Mouse (Mus musculus) olfactory bulb, adult 2 months (tissue): ENCODE data around the gene Atp5h. TPM values are rescaled to one million over a fixed set of nuclear protein-coding genes. Genes with fewer than 3 reads are reported as not detected.

Source experiments
- H3K27ac ChIP-seq: fragments of 200-500 bp; 2 replicates; pipeline ENCODE4 v1.5.1; 2012; ENCODE audit warnings: low read depth, low read length; ENCODE audit not compliant: insufficient read depth
- H3K4me1 ChIP-seq: fragments of 200-500 bp; 2 replicates; pipeline ENCODE4 v1.6.1; 2012; ENCODE audit warnings: low read length; ENCODE audit not compliant: control insufficient read depth, insufficient read depth
- H3K4me3 ChIP-seq: fragments of 200-500 bp; 2 replicates; pipeline ENCODE4 v1.5.1; 2012; ENCODE audit warnings: mild to moderate bottlenecking, low read depth, low read length, moderate library complexity; ENCODE audit not compliant: insufficient read depth
- CTCF ChIP-seq: fragments of 200-500 bp; IDR thresholded peaks from 2 replicates; pipeline ENCODE4 v1.5.1; 2012; ENCODE audit warnings: low read depth, mild to moderate bottlenecking, low read length, moderate library complexity; ENCODE audit not compliant: insufficient read depth
- POLR2A ChIP-seq: fragments of 200-500 bp; IDR thresholded peaks from 2 replicates; pipeline ENCODE4 v1.6.1; 2012; ENCODE audit warnings: mild to moderate bottlenecking, low read depth, low read length, moderate library complexity; ENCODE audit not compliant: insufficient read depth
- WGBS: fragments of 180-500 bp; shearing (Covaris S2); methylation state at CpG from one replicate; pipeline ENCODE4 v1.1.7; 2018; 5-methylcytosine and 5-hydroxymethylcytosine counted together
- polyA plus RNA-seq: library from polyadenylated mRNA; stranded (reverse); fragments of >200 nt; gene quantifications from 2 replicates; pipeline ENCODE4 v1.2.4, GENCODE M21; 2012; ENCODE audit warnings: low replicate concordance; ENCODE audit not compliant: missing spikeins, insufficient read depth, insufficient read length

The Atp5h gene
- polyA plus RNA-seq, 1 experiment = not detected

- H3K27ac ChIP-seq = no peak overlapping the region
- no peak overlapping the region for H3K4me3 ChIP-seq
- H3K4me1 ChIP-seq = no peaks in the 10 kb centered on the region
- TF ChIP-seq CTCF (no peak), POLR2A (no peak)
- WGBS = 76% methylated on average over 3 of the region's 3 CpGs
Measured at GRCm38 (mm10) chr11:115446906-115447305, 27.1 kb upstream of the Atp5h start.

DNA sequence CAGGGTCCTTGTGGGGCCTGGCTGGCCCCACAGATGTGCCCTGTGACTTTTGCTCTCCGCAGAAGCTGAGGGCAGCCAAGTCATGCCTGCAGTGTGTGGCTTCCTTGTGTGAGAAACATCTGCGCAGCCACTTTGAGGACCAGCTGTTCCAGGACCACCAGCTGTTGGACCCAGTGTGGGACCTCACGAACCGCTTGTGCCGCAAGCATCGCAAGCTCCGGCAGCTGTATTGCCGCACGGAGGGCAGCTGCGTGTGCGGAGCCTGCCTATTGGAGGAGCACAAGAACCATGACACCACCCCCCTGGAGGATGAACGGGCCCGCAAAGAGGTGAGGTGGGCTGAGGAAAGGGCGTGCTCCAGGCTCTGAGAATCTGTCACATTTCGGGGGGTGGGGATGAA lies 21.7 kb upstream of the Atp5h start:
- Histone ChIP-seq H3K4me1 (peaks cover 1% of the 10 kb centered on the region), H3K4me3 (no peak overlapping the region), H3K27ac (no peak overlapping the region)
- WGBS = 63% methylated on average over 15 of the region's 15 CpGs
- no peak for TF ChIP-seq POLR2A

GRCm38 (mm10) chr11:115439906-115440595 lies 20.3 kb upstream of the Atp5h start, which contains the start of gene Trim80:
TSS of gene Trim80 (plus strand) at chr11:115440545.
- 94% methylated on average over 9 of the region's 9 CpGs for WGBS
- no peak for TF ChIP-seq POLR2A
- TF ChIP-seq CTCF = no peak
- Histone ChIP-seq H3K4me3 (no peak within 1 kb of the TSS), H3K27ac (no peak within 1 kb of the TSS), H3K4me1 (peaks cover 13% of the 10 kb centered on the region)

DNA sequence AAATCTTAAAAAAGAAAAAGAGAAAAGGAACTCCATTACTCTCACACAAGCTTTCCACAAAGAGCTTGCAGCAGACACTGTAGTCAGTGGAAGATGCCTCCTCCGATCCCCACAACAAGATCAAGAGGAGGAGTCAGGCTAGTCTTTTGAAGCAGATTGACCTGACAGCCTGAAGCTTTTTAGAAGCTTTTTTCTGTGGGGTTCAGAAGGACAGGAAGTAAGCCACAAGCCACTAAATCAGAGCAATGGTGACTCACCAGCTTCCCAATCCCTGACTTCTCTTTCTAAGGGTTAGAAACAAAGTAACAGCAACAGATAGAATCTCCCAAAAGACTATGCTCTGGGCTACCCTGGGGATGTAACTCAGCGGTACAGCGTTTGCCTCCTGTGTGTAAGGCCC lies 19.6 kb upstream of the Atp5h start:
- TF ChIP-seq POLR2A (no peak), CTCF (no peak)
- no peak overlapping the region for H3K27ac ChIP-seq

DNA sequence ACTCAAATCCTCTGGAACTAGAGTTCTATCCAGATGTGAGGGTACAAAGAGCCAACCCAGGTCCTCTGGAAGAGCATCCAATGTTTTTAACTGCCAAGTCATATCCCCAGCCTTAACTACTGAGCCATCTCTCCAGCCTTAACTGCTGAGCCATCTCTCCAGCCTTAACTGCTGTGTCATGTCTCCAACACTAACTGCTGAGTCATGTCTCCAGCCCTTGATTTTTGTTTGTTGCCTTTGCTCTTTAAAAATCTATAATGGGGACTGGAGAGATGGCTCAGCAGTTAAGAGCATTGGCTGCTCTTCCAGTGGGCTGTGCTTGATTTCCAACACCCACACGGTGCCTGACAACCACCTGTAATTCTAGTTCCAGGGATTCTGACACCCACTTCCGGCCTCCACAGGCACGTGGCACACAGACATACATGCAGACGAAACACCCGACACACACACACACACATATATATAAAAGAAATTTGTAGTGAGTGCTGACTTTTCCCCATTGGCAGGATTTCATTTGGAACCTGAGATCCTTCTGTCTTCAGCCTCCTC lies 17.9 kb upstream of the Atp5h start:
- Histone ChIP-seq H3K27ac (no peak overlapping the region), H3K4me1 (peaks cover 13% of the 10 kb centered on the region), H3K4me3 (no peak overlapping the region)
- TF ChIP-seq POLR2A (no peak), CTCF (no peak)
- 44% methylated on average over 5 of the region's 5 CpGs for WGBS

More for the DNA sequence above, 19.6 kb upstream of the Atp5h start:
- Histone ChIP-seq H3K4me1 (peaks cover 13% of the 10 kb centered on the region), H3K4me3 (no peak overlapping the region)
- WGBS = 85% methylated on average over 3 of the region's 3 CpGs

- Histone ChIP-seq H3K4me3 (peak overlapping the region; percentile 28), H3K27ac (no peak overlapping the region), H3K4me1 (peaks cover 13% of the 10 kb centered on the region)
- no peak for TF ChIP-seq POLR2A
- no peak for TF ChIP-seq CTCF
- WGBS = 7% methylated on average over 31 of the region's 31 CpGs
Measured at GRCm38 (mm10) chr11:115435596-115436337, 16.0 kb upstream of the Atp5h start.

- H3K4me1 ChIP-seq = peaks cover 13% of the 10 kb centered on the region
- TF ChIP-seq POLR2A (no peak), CTCF (no peak)
- WGBS = 85% methylated on average over 6 of the region's 6 CpGs
Measured at GRCm38 (mm10) chr11:115433342-115433741, 13.6 kb upstream of the Atp5h start.

GRCm38 (mm10) chr11:115432814-115433213 lies 13.1 kb upstream of the Atp5h start:
- TF ChIP-seq CTCF = no peak
- TF ChIP-seq POLR2A = no peak
- no peak overlapping the region for H3K27ac ChIP-seq
- WGBS = 86% methylated on average over 4 of the region's 4 CpGs
- H3K4me3 ChIP-seq = no peak overlapping the region
- peaks cover 15% of the 10 kb centered on the region for H3K4me1 ChIP-seq

More at GRCm38 (mm10) chr11:115433342-115433741, 13.6 kb upstream of the Atp5h start:
- Histone ChIP-seq H3K27ac (no peak overlapping the region), H3K4me3 (no peak overlapping the region)

- TF ChIP-seq CTCF = no peak
- no peak overlapping the region for H3K4me3 ChIP-seq
- no peak overlapping the region for H3K27ac ChIP-seq
- H3K4me1 ChIP-seq = peaks cover 12% of the 10 kb centered on the region
- 92% methylated on average over 6 of the region's 6 CpGs for WGBS
Measured at GRCm38 (mm10) chr11:115430561-115430960, 10.8 kb upstream of the Atp5h start.
